Mouse (Mus musculus) megakaryocyte-erythroid progenitor cell, adult 5-6 weeks (primary cell): Measurements from ENCODE around the gene Kctd15. TPM values are rescaled to one million over a fixed set of nuclear protein-coding genes. Genes with fewer than 3 reads are reported as not detected.

Source experiments
- ATAC-seq: replicated peaks from 2 replicates; pipeline ENCODE4 v1.8.0; 2016; ENCODE audit warnings: mild to moderate bottlenecking, inconsistent platforms; ENCODE audit not compliant: severe bottlenecking, poor library complexity, low FRiP score, low TSS enrichment
- total RNA-seq, 2 experiments: library from RNA; stranded (forward) in 1 of 2; stranded (reverse) in 1 of 2; fragments of 200-1000, 215-1000 nt in 1 of 2; fragments of >200 nt in 1 of 2; fragmentation: Nextera tagmentation in 1 of 2; gene quantifications; 2 replicates each; pipeline ENCODE4 v1.2.3; 2014 to 2017

The Kctd15 gene
- total RNA-seq, 2 experiments from 2014 or later: not detected

DNA sequence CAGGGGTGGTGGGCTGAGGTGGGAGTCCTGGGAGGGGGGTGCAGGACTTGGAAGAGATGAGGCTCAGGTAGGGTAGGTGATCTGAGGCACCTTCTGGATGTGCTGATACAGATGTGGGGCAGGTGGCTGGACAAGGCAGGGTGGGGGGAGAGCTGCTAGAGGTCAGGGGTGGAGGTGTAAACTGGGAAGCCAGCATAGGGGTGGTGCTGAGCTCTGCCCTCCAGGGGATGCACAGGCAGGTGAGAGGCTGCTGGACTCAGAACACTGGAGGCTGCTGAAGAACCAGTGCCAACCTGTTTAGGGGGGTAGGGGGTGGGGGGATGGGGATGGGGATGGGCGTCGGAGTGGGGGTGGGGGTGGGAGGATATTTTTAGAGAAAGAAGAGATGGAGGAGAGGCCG, 14.2 kb upstream of the Kctd15 start:
- ATAC-seq: no peak

DNA sequence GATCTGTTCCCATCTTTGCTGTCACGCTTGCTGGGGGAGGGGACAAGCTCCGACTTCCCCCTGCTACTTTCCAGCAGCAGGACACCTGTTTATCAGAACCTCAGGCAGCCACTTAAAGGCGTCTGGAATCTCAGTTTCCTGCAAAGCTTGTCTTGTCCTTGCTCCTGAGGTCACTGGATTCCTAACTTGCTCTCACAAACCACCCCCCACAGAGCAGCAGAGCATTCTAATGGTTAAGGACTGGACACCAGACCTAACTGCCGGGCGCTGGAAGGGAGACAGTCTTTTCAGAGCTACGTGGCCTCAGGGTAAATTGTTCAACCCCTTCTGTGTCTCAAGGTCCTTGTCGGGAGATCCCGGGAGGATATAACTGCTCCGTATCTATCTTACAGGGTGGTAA, 12.8 kb upstream of the Kctd15 start:
- no peak for ATAC-seq

DNA sequence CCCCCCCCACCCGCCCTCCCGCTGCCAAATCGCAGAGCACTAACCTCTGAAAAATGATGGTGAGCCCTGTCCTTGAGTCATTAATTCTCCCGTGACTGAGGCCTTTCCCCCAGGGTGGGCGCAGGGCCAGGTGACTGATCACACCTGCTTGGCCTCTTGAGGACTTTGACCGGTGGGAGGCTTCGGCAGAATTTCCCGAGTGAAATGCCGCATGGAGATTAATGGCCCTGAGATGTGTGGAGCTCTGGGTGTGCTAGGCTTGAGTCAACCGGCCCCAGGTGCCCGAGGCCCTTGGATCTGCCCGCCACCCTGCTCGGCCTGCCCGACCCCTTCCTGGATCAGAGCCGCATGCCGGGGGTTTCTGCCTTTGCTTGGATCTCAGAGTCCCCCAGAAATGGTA, 11.3 kb upstream of the Kctd15 start:
- no peak for ATAC-seq

DNA sequence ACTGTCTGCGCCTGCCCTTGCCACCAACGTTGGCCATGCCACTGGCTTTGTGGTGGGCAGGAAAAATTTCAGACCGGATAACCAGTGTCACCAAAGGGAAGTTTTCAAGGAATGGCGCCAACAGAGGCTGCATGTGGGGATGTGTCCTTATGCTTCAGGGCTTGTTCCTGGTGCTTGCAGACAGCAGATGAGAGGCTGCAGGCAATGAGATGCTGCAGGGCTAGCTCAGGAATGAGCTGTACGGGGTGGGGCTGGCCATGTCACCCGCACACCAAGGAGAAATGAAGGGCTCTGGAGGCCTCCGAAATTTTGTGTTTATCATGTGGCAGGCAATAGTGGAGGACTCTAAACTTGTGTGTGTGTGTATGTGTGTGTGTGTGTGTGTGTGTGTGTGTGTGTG, 6.6 kb upstream of the Kctd15 start:
- ATAC-seq: no peak

DNA sequence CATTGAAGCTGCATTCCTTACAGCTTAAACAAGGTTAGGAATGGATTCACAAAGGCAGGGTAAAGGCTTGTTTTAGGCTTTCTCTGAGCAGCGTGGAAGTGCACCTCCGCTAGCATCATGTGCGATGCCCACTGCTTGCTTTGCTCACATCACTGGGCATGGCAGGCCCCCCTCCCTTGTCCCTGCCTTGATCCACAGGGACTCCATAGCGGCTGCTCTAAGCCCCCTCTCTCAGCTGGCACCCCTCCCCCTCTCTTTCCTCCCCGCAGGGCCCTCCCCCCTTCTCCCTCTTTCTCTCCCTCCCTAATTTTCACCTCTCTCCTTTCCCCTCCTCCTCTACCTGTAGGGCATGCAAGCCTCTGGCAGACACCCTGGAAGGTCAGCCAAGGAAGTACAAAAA, 5.7 kb upstream of the Kctd15 start:
- no peak for ATAC-seq

DNA sequence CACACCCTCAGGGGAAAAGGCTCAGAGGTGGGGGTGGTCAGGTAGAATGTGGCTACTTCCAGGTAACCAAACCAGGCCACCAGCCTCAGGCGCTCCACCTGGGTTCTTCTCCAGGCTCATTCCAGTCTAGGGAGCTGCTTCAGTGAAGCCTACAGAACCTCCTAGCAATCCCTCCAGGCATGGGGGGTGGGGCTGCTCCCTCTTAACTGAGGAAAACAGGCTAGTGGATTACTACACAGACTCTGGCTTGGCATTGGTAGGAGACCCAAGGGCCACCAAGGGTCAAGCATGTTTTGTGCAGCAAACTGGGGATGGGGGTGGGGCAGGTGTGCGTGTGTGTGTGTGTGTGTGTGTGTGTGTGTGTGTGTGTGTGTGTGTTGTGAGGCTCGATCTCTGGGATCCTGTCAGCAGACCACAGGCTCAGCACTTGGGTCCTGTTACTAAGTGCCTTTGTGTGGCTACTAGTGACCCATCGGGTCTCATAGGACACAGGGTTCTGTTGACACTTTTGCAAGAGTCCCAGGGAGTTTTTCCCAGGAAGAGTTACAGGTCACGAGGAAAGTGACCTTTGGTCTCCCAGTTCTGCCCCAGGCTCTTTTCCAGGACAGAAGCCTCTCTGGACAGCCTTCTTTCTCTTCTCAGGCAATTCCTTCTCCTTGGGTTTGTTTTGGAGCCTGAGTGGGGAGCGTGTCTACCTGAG, 3.0 kb upstream of the Kctd15 start:
- no peak for ATAC-seq

DNA sequence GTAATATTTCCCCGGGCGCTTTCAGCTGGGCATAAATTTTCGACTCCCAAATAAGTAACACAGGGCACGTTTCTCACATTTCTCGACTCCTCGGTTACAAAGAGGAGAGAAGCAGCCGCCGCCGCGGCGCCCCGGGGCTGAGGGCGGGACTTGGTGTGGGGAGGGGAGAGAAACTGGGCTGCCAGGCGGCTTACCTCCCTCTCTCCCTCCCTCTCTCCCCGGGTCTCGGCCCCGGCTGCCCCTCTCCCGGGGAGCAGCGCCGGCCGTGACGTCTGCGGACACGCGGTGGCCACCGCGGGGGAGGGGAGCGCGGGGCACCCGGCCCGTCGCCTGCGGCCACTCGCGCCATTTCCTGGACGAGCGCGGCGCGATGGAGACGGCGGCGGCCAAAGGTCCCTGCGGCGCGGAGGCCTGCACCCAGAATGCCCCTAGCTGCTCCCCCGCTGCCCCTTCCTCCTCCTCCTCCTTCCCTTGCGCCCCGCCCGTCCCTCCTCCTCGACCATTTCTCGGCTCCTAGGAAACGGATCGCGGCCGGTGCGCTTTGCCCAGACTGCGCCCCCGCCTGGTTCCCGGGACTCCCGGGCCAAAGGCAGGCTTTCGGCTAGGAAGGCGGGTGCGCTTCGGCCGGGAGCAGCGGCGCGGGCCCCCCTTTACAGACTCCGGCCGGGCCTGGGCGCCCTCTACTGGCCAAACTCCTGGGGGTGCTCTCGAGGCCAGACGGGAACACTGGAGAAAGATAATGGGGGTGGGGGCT, 1.3 kb downstream of the Kctd15 start:
- ATAC-seq: peak; percentile 61

DNA sequence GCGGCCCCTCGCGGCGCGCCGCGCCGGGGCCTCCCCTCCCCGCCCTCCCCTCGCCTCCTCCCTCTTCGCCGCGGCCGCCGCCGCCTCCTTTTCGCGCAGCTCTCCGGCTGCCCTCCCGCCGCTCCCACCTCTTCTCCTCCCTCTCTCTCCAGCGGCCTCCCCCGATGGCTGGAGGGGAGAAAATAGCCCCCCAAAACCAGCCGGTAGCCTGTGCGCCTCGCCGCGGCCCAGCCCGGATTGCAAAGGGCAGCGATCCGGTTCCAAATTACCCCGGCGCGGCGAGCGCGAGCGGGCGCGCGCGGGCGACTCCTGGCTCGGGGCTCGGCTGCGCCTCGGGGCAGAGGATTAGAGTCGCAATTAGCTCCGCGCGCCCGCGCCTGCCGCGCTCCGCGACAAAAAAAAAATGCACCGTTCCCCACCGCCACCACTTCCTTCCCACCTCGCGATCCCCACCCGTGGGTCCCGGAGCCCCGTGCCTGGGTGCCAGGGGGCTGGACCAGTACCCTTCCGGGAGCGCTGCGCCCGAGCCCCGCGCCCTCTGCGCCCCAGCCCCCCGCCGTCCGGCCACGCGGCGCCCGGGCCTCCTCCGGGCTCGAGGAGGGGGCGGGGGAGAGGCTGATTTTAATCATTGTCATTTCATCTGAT, 2.0 kb downstream of the Kctd15 start:
- ATAC-seq: no peak

DNA sequence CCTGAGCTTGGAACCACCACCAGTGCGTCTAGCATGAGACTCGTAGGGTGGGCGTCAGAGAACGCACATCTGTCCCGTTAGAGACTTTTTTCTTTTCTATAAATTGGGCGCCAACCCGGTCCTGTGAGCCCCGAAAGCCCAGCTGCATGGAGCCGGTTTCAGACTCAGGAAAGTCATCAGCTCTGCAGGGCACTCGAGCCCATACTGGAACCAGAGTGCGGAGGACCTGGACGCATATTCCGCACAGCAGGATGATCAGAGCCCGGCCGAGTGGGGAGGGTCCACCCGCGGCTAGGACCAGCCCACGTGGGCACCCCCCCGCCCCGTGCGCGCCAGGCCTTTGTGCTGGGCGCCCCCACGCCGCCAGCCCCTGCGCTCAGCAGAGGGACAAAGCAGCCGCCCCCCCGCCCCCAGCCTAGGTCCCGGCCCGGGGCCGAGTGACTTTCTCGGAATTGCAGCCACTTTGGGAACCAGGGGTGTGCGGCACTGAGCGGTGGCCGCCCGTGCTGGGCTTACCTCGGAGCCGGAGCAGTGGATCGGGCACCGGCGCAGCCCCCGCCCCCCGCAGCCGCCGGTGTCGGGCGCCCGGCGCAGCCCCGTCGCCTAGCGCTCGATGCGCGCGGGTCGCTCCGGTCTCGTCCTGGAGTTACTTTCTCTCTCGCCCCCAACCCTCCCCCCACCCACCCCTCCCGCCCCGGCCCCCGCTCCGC, 2.6 kb downstream of the Kctd15 start:
- no peak for ATAC-seq

DNA sequence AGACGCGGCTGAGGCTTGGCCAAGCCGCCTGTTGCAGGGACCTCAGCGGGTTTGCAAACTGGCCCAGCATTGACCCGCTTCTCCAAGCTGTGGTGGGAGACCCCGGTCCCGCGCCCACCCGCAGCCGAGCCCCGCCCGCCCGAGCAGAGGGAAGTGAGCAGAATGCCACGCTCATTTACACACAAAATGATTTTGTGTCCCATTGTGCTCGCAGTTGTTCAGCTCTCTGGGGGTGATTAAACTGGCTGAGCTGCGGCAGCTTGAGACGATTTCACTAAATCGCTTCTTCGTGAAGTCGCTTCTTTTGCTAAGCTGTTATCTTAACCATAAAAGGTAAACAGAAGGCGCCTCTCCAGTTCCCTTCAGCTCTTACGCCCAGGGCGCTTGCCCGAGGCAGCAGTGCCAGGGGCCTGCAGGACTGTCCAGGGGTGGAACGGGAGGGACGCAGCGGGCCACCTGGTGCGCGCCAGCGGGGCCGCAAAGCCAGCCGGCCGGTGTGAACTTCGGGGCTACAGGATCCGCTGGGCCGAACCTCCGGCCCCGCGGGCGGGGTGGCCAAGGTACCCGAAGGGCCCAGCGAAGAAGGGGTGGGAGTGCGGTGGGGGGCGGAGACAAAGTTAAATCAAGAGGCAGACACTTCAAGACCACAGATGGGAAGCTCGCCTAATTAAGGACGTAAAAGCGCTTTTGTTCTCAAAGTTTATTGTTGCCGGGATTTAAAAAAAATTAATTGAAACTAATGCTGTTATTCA, 3.6 kb downstream of the Kctd15 start:
- no peak for ATAC-seq

DNA sequence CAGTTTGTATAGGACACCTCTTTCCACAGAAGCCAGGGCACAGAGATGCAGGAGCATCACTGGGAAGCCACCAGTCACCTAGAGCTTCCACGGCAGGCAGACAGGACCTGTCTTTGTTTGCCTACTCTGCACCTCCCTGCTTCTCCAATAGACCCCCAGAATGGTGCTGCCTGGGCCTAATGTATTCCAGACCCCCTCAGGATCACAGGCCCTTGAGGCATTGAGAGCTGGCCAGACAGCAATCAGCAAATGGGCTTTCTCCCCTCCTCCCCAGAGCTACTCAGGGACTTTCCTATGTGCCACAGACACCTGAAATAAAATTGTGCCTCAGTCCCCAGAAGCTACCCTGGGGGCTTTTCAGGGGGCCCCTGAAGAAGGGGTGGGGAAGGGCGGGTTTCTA, 5.2 kb downstream of the Kctd15 start:
- no peak for ATAC-seq

DNA sequence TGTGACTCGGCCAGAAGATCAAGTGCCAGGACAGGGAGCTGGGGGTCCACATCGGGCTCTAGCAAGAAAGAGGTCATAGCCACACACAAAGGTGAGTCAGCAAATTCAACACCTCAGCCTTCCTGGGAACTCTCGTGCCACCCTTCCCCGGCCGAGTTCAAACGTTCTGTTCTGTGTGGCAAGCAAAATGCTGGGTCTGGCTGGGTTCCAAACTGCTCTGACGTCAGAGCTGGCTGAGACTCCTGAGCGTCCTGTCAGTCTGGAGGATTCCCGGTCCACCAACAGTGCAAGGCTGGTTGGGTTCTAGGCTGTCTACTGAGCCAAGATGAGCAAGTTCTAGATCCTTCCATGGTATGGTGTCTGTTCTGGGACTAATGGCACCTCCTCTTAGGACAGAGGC, 9.5 kb downstream of the Kctd15 start:
- no peak for ATAC-seq

DNA sequence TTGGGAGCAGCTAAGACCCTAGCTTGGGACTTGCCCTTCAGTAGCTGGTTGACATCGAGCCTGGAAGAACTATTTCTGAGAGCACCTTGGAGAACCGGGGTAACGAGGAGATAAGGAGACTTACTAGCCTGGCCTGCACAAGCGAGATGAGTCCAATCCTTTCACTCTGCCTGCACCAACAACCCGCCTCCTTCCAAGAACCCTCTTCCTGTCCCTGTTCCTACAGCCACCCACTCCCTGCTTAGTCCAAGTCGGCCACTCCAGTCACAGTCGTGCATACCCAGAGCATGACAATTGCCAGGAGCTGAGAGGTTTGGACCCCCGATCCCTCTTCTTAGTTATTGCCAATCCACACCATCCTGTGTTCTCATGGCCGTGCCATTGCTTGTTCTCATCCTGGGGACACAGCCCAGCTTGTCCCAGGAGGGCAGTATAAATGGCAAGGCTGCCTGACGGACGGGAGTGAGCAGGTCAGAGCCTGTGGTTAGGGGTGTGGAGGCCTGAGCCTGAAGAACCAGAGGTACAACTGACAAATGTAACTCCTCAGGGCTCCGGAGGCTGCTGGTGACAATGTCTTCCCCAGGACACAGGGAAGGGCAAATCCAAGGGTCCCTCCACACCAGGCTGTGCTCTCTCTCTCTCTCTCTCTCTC, 10.3 kb downstream of the Kctd15 start:
- no peak for ATAC-seq

DNA sequence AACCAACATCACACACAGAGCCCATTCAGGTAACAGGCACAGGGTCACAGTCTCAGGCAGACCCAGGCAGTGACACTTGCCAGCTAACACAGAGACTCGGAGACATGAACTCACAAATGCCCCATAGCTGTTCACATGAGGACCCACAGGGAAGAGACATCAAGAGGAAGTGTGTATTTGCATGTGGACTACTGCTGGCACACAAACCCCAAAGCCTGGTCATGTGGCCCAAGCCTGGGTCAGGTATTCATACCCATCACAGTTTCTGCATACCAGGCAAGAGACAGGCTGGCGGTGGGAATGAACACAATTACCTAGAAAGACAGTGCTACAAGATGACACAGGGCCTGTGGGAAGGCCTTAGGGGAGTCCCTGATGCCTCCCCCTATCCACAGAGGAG, 10.9 kb downstream of the Kctd15 start:
- no peak for ATAC-seq

DNA sequence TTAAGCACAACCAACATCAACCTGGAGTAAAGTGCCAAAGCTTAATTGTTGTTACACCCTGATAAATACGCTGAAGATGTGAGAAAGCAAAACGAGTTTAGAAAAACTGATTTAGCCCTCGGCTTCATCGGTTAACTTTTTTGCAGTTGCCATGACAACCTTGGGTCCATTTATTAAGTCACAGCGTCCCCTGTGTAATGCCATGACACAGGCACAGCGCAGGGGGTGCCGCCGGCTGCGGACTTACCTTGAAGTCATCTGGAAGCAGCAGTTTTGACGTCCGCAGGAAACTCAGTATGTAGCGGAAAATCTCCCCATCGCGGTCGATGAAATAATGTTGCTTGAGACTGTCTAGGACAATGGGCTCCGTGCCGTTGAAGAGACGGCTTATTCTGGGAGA, 11.9 kb downstream of the Kctd15 start:
- ATAC-seq: no peak

DNA sequence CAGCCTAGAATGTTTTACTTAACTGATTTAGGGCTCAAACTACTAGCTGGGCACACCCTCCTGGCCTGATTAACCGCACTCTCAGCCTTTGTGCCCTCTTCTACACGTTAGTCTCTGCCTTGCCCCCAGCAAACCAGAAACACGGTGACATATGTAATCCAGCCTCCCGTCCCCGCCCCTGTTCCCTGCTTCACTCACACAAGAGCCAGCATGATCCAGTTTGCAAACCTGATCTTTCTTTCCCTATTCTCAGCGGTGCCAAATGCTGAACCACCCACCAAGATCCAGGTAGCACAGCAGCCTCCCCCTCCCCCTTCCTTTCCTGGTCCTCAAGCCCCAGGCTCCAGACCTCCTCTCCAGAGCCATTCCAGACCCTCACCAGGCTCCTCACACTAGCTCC, 13.2 kb downstream of the Kctd15 start:
- no peak for ATAC-seq

DNA sequence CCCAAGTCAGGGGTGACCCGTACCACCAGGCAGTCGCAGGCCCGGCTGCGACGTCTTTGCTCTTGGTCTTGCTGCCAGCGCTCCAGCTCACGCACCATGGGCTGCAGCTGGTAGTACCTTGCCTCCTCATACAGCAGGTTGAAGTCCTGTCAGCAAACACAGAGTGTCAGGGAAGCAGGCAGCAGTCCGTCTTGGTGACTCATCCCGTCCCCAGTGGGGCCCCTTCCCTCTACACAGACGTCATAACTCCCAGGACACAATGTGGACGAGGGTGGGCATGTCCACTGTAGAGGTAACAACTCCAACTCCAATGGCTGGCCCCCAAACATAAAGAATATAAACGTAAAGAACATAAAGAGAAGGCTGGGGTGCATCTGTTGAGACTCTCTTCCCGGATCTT, 14.6 kb downstream of the Kctd15 start:
- no peak for ATAC-seq

DNA sequence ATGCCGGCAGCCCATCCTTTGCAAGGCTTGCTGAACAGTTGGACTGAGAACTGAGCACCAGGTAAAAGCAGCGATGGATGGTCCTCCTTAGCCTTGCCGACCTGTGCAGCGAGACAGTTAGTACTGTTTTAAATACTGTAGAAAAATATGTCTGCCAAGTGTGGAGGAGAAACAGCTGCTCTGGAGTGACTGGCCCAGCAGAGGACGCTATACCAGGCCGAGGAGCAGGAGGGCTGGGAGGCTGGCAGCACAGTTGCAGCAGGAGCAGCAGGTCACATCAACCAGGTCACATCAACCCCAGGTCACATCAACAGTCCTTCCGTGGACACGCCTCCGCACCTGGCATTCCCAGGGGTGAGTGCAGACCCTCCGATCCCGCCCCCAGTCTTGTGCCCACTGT, 16.7 kb downstream of the Kctd15 start:
- ATAC-seq: no peak

DNA sequence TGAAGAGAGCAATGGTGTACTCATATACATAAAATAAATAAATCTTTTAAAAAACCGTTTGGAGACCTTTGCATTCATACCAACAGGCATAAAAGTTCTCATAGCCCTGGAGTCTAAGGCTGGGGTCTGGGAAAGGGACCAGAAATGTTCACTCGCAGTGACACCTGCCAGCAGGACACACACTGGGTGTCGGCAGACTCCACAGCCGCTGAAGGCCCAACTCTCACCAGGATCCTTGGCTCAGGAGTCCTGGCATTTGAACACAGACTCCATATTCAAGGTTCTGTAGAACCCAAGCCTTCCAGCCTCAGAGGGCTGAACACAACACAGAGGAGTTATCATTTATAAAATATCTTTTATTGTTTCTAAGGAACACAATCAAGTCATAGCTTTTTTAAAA, 19.9 kb downstream of the Kctd15 start:
- ATAC-seq: no peak
